Mouse (Mus musculus): Measurements from ENCODE around the gene Cryba1.

The Cryba1 gene

DNA sequence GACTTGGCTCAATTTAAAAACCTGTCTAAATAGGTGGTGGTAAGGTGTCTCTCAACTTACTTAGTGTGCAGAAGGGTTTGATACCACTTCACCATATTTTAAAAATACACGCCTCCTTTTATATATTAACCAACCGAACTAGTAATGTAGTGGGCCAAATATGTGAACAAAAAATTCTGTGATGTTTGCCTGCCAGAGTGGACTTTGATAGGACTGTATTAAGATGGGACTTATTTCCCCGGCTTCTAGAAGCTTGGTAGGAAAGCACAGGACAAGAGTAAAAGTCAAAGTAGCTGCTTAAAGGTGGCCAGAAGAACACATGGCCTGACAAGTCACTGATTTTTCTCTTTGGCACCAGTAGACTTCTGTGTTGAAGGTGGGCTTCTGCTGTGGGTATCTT, 11.3 kb downstream of the Cryba1 start:
- no peak for DNase-seq

DNA sequence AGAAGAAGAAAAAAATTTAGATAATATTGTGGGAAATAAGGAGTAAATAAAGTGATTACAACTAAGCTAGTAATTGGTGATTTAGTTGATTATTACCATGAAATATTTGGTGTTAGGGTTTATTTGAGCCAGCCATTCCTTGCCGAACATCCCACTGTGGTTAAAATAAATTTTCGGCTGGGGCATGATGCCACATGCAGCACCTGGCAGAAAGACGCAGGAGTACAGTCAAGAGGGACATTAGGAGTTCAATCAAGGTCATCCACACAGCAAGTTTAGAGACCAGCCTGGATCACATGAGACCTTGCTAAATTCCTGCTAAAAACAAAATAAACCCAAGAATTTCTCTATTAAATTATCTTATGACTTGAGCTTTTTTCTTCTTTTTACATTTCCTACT, 16.0 kb downstream of the Cryba1 start:
- DNase-seq: no peak

DNA sequence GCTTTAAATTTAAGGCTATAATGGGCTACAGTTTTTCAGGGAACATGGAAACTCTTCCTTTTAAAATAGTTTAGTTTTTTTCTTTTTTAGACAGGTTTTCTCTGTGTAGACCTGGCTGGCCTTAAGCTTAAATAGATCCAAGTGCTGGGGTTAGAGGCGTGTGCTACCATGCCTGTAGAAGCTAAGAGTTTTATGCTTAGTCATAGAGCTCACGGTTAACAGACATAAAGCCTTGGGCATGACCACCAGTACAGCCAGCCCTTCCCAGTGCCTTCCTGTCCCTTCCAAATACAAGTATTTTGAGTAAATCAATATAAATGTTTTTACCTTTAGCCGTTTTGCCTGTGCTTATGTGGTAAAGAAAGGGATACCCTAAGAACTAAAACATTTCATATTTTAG, 19.2 kb downstream of the Cryba1 start:
- DNase-seq: no peak

DNA sequence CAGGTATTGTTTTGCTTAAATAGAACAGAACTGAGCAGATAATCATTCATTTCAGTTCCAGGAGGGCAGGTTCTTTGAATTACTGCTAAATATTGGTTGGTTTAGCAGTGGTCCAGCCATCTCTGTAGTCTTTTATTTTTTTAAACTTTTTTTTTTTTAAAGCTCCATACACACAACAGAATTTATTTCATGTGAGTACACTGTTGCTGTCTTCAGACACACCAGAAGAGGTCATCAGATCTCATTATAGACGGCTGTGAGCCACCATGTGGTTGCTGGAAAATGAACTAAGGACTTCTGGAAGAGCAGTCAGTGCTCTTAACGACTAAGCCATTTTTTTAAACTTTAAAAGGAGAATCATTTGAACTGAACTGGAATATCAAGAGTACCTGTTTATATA, 27.9 kb downstream of the Cryba1 start:
- no peak for DNase-seq

DNA sequence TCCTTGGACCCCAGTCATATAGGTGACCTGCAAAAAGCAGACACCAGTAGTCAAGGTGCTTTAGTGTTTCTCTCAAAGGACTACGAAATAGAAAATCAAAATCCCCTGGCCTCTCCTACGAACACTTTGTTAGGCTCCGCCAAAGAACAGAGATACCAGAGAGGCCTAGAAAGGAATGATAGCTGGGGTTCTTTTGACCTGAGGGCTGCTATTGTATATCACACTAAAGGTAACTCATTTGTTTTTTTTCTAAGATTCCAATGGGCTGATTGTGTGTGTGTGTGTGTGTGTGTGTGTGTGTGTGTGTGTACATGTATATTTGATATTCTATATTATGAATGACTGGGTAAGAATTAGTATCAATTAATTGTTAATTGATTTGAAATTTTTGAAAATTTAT, 32.1 kb downstream of the Cryba1 start:
- DNase-seq: no peak

DNA sequence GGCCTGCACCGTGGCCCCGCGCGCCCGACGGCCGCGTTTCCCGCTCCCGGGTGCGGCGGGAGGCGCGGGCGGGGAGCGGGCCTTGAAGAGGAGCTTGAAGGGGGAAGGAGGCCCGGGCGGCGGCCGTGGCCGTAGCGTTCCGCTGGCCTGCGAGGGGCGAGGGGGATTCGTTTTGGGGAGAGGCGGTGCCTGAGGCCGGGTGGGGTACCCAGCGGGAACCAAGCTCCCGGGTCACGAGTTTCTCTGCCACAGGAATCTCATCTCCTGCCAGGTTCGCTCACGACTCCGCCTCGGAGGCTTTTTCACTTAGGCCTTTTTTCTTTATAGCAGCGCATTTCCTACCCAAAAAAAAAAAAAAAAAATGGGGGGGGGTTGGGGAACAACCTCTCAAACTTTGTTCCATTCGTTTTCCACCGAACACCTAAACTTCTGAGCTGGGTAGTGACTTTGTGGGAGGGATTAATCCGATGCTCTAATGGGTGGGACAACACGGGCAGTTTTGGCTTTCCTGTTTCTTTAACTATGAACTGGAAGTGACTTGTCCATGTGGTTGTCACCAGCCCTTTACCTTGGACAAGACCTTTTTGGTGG, 37.4 kb downstream of the Cryba1 start:
- DNase-seq: peak; percentile 66

DNA sequence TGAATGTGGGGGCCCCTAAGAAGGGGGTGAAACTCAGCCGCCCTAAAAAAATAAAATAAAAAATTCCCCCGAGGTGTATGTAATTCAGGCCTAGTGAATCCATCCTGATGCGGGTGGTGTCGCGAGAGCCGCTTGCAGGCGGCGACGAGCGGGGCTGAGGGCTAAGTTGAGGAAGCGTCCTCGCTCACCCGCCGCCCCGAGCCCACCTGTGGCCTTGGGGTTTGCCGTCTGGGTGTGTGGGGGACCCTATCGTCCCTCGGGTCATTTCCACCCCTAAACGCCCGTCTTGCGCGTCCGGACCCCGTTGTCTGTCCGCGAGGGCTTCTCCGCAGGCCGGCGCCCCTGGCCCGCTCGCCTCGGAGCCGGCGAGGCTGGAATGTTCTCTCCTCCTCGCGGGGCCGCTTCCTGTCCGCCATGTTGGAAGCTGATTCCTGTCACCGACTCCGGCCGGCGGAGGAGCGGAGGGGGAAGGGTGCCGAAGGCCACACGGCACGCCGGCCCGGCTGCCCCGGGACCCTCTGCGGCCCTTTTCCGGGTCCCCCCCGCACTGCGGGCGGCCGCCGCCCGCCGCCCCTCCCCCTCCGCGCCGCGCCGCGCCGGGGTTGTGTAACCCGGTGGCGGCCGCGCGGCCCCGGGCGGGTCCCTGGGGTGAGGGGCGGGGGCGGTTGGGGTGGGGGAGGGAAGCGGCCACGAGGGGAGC, 38.1 kb downstream of the Cryba1 start:
- DNase-seq: peak; percentile 67

DNA sequence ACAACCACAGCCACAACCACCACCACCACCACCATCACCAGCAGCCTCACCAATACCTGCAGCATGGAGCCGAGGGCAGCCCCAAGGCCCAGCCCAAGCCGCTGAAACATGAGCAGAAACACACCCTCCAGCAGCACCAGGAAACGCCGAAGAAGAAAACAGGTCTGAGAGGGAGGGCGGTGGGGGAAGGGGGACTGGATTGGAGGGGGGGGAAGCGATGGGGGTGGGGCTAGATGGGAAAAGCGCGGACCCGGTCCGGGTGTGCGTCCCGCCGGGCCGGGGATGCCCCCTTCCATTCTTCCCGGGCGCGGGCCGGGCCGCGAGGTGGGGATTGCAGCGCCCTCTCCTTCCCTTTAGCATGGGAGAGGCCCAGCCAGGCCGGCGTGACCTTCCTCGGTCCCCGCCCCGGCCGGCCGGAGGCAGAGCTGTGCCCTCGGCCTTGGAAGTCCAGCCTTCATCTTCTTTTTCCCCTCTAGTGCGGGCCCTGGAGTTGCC, 38.7 kb downstream of the Cryba1 start:
- DNase-seq: peak; percentile 53

DNA sequence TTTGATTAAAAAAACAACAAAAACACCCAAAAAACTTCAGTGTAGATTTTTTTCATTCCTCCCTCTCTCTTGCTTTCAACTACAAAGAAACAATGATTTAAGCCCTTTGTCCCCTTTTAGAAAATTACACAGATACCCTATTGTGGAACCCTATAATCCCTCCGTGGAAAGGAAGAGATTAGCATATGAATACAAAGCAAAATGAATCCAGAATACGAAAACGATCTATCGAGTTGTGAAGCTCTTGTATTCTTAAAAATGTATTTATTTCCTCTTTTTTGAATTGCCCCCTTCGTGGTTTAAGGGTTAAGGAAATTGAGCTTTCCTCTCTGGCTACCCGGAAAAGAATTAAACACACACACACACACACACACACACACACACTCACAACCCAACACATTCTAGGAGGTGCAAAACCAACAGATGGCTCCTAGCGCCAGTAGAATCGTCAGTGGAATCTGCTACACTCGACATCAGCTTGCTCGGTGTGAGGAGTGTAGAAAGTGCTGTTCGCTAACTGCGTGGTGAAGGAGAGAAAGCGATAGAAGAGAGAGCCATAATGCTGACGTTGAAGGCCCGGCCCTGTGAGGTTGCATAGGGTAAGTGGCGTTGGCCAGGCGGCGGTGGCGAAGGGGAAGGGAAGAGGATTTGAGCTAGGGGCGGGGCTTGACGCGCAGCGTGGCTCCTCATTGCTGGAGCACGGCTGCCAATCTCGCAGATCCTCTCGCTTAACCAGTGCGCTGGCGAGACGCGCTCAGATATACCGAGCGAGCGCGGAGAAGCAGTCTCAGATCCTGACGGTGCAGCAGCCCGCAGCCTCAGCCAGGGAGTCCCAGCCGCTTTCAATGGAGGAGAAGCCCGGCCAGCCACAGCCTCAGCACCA, 39.5 kb downstream of the Cryba1 start, which contains the start of gene Nufip2:
Nufip2 (plus strand) TSS at position 773 of the 883 bp plus-strand sequence.
- peak; percentile 100 for DNase-seq

DNA sequence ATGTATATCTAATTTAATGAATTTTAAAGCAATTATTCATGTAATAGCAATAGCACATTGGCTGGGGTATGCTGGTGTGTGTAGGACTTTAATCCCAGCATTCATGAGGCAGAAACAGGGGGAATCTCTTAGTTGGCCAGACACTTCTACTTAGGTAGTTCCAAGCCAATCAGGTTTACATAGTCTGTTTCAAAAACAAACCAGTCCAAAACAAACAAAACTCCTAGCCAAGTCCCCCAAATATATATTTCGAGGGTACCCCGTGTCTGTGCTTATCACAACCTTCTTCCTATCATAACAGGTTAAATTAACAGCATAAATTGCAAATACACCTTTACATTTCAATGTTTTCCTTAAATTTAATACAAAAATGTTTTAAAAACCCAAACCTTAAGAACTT, 40.2 kb downstream of the Cryba1 start:
- no peak for DNase-seq

DNA sequence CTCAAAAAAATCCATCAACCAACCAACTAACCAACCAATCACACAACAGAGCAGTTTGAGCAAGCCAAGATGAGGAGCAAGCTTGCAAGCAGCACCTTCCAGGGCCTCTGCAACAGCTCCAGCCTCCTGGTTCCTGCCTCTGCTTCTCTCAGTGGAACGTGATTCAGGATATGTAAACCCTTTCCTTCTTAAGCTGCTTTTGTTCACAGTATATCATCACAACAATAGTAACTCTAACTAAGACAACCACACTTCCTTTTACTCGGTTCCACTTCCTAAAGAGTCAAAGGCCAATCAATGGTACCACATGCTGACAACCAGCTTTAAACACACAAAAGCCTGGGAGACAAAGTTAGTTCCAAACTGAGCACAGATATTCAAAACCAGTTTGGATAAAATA, 45.1 kb downstream of the Cryba1 start:
- no peak for DNase-seq

DNA sequence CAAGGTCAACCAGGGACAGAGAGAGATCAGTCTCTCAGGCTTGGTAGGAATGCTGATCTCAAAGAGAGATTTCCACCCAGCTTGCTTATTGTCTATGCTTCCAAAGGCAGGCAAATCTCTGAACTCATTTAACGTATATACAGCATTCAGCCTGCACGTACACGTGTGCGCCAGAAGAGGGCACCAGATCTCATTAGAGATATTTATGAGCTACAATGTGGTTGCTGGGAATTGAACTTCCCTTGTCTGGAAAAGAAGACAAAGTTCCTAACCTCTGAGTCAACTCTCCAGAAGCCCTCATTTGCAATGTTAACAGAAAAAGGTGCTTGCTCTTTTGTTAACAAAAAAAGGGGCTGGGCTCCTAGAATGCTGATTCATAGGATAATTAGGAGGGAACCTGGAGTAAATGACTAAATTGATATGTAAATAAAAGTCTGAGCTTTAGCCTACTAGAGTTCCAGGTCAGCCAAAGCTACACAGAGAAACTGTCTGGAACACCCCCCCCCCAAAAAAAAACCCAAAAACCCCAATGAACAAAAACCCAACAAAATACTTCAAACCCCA, 51.6 kb downstream of the Cryba1 start:
- DNase-seq: no peak

DNA sequence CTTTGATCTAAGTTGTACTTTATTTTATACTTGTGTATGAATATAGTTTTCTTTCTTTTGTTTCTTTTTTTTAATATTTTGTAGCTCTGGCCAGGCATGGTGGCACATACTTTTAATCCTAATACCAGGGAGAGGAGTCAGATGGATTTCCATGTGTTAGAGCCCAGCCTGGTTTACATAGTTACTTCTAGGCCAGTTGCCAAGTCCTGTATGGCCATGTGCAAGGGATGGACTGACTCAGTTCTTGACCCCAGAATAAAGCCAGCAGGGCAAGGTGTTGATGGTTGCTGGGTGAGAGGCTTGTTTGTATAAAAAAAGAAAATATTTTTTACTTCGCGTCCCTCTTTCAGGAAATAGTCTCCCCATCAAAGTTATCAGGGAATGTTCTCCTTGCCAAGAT, 52.3 kb downstream of the Cryba1 start:
- DNase-seq: no peak

Measured in cerebellum, adult 9-11 months (tissue).